Mouse (Mus musculus) neutrophil, adult 5-6 weeks (primary cell): ENCODE results near the gene Rbpms2. TPM values are rescaled to one million over a fixed set of nuclear protein-coding genes. Genes with fewer than 3 reads are reported as not detected.
"Not testable (repeated sequence)": the region's sequence is repeated elsewhere in the genome, so short reads cannot be mapped to it uniquely, and the experiment has no call there.

Experiments
- ATAC-seq: fragments of 151-379, 151-347 bp; 2 replicates; pipeline ENCODE4 v1.8.0; 2017; ENCODE audit warnings: mild to moderate bottlenecking, moderate TSS enrichment; ENCODE audit not compliant: insufficient number of reproducible peaks, poor library complexity, low FRiP score, severe bottlenecking; ENCODE audit errors: extremely low read depth
- total RNA-seq: library from RNA; stranded (forward); fragments of 200-1000 nt; gene quantifications from 2 replicates; pipeline ENCODE4 v1.2.3, GENCODE M21; 2017

Gene Rbpms2
- total RNA-seq, 1 experiment from 2014 or later: 2.1 TPM

DNA sequence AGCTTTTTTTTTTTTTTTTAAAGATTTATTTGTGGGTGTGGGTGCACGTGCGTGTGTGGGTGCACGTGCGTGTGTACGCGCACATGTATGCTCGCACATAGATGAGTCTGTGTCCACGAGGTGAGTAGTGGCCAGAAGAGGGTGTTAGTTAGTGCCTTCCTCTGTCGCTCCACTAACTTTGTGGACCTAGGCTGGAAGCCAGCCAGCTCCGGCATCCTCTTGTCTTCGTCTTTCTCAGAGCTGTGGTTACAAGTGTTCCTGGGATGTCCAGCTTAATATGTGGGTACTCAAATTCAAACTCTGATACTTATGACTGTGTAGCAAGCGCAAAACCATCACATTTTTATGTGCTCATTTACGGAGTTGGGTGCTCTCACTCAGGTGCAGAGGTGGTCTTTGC, 19.3 kb downstream of the Rbpms2 start:
- ATAC-seq: no peak

DNA sequence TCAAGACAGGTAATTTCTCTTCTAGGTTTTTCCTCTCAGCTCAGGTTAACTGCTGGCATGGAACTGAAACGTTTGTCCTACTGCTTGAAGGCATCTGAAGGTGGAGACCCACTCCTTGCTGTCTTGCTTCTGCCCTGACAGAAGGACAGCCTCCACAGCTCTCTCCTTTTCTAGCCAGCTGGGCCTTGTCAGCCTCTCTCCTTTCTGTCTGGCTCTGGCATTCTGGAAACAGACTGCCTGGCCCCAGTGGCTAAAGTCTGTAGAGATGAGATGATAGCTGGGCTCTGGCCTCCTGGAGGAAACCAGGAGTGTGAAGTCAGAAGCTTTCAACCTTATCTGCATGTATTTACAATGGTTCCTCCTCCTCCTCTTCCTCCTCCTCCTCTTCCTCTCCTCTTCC, 20.5 kb downstream of the Rbpms2 start:
- ATAC-seq: no peak

DNA sequence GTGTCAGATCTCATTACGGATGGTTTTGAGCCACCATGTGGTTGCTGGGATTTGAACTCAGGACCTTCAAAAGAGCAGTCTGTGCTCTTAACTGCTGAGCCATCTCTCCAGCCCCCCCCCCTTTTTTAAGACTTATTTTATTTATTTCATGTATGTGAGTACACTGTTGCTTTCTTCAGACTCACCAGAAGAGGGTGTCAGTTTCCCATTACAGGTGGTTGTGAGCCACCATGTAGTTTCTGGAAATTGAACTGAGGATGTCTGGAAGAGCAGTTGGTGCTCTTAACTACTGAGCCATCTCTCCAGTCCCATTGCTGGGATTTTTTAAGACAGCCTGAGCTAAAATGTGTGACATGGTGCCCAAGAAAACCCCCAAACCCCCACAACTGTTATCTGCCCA, 22.5 kb downstream of the Rbpms2 start:
- ATAC-seq: not testable (repeated sequence)

DNA sequence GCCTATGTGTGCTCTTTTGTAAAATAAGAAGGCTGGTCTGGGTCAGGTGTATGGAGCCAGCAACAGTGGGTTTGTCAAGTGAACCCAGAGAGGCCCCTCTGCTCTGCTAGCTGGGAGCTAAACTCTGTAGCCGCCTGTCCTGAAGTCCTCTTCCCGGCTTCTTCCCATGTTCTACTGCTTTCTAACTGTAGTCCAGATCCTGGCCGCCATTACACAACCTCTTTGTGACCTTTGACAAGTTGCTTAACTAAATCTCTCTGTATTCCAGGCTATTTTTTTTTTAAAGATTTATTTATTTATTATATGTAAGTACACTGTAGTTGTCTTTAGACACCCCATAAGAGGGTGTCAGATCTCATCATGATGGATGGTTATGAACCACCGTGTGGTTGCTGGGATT, 24.3 kb downstream of the Rbpms2 start:
- no peak for ATAC-seq

DNA sequence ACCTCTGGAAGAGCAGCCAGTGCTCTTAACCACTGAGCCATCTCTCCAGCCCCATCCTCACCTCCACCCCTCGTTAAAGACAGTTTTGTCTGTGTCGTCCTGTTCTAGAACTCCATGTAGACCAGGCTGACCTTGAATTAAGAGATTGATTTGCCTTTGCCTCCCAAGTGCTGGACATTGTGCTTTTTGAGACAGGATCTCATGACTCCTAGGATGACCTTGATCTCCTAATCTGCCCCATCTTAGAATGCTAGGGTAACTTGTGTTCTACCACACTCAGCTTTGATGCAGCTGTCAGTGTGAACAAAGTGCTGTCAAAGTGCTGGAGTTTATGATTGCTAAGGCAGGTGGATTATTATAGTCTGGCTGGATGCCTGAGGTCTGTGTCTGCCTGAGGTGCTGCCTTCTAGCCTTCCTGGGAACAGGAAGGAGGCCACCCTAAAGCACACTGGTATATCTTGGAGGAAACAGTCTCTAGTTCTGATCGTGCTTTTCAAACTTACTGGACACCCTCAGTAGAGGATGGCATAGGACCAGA, 25.3 kb downstream of the Rbpms2 start:
- no peak for ATAC-seq

DNA sequence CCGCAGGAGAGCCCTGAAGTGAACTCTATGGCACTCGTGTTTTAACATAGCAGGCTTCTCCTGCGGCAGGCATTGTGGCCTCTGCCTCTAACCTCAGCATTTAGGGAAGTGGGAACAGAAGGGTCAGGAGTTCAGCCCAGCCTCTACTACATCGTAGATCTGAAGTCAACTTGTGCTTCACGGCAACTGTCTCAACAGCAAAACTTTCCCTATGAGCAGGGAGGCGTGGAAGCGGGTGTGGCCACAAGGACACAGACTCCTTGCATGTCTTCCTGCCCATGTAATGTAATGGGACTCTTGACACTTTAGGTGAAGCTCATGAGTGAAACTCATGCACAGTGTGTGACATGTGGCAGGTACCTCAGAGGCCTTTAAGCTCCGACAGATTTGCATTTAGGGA, 26.1 kb downstream of the Rbpms2 start:
- ATAC-seq: peak; percentile 42; the same call in 1 of the 2 replicates

DNA sequence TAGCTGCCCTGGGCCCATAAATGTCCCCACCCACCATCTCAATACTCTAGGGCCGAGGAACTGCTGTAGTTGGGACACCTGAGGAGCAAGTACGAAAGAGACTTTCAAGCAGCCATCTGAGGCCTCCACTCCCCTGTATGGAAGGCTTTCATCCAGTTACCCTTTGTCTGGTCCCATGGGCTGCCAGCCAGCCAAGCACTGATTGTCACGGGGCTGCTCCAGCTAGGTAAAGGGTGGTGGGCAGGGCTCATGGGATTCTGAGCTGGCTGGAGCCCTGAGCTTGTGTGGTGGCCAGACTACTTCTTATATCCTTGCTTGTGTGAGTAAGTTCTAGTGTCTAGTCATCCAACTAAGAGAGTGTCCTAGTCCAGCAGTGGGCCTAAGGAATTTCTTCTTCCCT, 27.8 kb downstream of the Rbpms2 start:
- ATAC-seq: no peak

DNA sequence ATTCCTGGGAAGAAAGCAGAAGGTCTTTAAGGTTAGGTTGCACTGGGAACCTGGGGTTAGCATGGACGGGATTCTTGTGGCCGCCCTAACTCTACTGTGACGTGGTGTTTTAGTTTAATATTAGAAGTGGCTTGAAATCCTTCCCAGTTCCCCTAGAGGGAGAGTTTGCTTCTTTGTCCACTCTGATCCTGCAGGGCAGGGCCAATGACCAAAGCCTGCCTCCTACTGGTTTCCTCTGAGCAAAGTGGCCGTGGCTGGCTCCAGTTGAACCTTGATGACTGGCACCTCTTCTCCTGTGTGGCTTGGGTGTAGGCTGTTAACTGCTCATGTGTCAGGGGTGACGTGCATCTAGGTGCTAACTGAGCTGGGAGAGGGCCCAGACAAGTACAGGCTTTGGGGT, 31.6 kb downstream of the Rbpms2 start:
- ATAC-seq: no peak

DNA sequence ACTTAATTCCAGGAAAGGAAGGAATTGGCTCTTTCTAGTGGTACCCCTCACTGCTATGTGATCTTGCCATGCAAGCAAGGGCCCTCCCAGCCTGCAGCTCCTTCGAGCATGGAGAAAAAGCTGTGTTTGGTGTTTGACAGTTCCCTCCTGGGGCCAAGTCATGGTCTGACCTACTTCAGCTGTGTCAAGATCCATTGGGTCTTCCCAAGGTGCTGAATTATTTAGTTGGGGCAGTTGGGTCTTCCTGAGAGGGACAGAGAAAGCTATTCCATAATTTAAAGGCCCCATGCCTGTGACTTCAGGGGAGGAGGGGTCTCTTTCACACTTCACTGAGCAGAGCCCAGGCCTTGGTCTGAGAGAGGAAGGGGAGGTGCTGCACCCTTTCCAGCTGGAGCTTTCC, 32.0 kb downstream of the Rbpms2 start:
- ATAC-seq: no peak

DNA sequence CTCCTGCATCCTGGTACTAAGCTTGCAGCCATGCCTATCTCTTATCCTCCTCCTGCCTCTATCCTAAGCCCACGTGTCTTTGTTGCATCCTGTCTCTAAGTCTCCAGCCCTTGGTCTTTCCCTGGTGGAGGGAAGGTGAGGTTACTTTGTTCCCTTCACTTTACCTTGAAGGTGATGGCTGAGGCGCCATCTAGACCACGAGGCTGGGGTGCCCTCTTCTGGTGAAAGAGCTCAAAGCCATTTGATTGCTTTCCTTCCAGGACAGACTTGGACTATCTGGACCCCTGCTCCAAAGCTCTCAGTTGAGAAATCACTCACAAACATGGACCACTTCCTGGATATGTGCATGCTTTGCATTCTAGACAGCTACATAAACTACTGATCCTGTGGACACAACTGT, 34.7 kb downstream of the Rbpms2 start:
- peak; percentile 53; the same call in 1 of the 2 replicates for ATAC-seq

DNA sequence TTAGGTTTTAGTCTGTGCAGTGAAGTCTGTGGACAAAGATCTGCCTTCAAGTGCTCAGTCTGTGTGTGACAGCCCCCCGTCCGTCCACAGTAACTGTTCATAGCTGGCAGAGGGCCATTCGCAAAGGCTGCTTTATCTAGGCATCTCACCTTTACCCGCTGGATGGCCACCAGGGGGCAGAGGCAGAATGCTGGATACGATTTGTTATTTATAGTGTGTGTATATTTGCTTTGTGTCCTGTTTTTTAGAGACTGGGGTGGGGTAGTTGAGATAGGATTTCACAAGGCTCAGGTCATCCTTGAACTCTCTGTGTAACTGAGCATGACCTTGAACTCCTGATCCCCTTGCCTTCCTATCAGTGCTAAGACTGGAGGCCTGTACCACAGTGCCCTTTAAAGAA, 36.6 kb downstream of the Rbpms2 start:
- ATAC-seq: peak; percentile 32; the same call in 1 of the 2 replicates

DNA sequence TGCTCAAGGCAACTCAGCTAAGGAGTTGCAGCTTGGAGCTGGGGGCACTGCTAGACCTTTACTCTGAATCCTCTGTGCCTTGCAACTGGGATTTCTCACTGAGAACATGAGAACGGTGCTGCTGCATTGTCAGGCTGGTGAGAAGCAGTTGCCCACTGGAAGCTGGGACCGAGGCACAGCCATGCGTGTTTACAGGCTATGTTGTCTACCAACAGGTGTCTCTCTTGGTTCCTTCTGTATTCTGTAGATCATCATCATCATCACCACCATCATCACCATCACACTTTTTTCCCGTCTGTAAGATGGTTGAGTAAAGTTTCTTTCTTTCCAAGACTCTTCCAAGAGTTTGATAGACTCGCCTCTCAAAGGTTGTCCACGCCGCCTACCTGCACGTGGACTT, 38.3 kb downstream of the Rbpms2 start, which contains the start of gene Oaz2:
Oaz2 (plus strand) TSS at position 301 of the 400 bp plus-strand sequence.
- ATAC-seq: no peak

DNA sequence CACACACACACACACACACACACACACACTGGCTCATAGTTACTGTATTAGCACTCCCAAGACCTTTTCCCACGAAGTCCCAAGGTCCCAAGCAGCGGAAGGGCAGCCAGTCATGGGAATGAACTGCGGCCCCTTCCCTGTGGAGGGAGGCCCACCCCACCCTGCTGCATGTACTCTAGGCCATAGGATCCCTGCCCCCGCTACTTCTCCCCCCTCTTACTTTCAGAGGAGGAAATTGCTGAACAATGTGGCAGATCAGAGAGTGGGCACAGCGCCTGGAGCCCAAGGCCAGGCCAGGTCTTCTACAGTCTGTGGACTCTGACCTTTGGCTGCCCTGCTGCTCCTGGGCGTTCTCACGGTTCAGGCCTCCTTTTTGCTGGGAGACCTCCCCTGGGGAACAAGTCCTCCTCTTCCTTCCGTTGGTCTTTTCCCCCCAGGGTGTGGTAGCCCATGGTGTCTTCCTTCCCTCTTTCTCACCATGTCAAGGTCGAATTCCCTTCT, 42.0 kb downstream of the Rbpms2 start:
- ATAC-seq: no peak

DNA sequence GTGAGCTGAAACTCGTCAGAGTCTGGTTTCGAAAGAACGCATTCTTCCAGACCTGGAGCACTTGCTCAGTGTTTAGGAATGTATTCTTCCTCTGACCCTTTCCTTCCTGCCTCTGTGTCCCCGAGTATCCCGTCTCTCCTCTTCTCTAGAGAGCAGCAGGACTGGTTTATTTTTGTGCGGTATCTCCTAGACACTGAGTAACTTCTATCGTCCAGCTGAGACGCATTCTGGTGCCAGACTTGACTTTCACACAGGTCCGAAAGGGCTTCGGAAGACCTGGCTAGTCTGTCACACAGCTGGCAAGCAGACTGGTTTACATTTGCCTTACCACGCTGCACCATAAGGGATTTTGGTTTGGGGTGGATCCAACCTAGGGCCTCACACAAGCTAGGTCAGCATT, 43.5 kb downstream of the Rbpms2 start:
- ATAC-seq: no peak

DNA sequence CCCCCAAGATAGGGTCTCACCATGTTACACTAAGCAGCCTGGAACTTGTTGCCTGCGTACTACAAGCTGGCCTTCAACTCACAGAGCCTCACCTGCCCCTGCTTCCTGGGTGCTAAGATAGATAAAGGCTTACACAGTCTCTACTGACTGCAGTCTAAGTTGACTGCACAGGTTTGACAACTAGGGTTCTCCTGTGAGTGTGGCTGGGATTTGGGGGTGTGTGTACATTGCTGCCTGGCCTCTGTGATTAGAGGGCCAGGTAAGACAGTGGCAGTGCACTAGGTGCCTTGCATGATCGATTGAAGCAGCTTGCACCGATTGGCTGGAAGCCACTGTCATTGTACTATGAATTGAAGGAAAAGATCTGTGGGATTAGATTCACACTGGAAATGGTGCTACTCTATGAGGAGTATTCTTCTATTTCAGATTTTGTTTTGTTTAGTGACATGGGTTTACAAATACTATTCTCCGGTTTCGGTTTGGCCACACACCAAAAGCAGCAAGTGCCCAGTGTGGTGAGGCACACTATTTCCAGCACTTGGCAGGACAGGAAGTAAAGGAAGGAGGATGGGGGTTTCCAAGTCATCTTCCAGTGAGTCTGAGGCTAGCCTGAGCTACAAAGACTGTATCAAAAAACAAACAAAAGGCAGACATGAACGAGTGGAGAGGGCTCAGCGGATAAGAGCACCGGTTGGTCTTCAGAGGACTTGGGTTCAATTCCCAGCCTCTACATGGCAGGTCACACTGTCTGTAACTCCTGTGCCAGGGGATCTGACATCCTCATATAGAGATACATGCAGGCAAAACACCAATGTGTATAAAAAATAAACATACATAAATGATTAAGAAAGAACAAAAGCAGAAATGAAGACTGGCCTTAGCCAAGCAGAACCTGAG, 46.3 kb downstream of the Rbpms2 start:
- ATAC-seq: no peak

DNA sequence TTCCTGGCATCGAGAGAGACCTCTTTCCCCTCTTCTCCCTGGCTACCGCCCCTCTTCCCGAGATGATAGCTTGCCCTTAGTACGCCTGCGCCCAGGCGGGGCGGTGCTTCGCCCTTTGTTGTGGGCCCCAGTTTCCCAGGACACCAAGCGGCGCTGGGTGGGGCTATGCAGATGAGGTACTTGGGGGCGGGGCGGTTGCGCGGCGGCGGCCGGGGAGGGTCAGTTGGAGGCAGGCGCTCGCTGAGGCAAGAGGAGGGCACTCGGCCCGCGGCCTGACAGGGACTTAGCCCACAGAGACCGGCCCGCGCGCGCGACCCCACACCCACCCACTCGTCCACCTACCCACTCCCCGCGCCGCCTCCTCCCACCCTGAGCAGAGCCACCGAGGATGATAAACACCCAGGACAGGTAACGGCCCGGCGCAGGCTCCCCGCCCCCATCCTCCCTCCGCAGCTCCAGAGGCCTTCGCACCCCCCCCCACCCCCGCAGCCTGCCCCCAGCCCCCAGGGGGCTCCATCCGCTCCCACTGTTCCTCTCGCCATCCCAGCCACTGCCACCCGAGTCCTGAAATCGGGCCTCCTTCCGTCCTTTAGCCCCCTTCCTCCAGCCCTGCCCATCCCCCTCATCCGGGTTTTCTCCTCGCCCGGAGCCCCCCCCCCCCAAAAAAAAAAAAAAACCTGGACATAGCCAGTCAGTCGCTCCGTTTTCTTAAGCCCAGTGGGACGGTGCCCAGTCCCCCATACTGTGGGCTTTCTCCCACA, 47.1 kb downstream of the Rbpms2 start:
- peak; percentile 94 for ATAC-seq

DNA sequence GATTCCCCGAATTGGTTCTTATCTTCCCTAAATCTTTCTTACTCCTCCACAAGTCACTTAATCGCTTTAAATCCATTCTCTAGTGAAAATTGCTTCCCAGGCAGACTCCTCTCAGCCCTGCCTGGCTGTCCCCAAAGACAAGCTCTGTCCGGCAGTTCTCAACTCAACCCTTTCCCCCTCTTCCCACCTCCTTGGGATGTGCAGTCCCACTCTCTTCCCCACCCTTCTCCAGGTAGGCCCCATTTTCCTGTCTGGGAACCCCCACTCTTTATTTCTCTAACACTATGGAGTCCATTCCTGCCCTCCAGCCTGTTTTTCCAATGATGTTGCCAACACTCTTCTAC, 47.6 kb downstream of the Rbpms2 start:
- ATAC-seq: no peak

DNA sequence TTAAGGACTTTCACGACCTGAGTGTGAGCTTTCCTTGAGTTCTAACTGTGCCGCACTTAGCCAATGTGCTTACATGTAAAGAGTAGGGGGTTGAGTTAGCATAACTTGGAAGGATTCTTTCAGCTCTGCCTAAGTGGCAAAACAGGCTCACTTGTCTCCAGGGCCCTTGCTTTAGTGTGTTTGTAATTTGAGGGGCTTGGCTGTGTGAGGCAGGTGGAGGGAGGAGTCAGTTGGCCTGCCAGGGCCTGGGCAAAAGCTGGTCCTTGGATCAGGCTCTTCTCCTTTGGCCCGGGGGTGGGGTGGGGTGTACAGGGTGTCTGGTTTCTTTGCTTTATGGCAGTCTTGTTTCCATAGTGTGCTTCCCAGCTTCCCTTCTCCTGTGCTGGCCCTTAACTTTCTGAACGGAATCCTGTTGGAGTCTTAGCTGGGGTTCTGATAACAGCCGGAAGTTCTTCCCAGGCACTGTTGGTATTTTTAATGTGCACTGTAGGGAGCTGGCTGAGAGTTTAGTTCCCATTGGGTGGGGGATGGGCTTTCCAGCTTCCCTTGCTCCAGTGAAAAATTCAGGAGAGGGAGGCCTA, 49.8 kb downstream of the Rbpms2 start:
- ATAC-seq: no peak

DNA sequence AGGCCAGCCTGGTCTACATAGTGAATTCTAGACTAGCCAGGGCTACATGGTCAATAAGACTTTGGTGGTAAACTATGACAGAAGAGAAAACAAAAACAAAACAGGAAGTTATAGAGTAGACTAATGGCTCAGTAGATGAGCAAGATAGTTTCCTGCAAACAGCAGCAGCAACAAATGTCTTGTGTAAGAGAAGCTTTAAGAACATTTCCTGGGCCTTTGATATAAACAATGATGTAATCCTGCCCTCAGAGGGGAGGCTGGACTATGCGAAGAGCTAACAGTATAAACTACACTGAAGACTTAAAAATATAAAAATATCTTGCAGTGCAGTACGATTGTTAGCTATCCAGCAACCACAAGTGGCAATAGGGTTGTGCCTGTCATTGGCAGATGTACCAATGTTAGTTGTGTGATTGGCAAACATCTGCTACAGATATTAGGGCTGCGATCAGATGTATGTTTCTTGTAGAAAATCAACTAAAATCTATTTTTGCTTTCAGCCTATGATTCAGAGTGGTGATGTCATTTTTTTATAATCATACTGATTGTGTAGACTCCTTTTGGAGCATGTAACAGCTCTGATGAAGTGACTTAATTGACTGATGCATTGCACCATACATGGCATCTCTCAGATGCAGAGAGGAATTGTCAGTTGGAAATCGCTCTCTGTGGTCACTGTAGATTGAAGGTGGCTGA, 51.6 kb downstream of the Rbpms2 start:
- no peak for ATAC-seq
